Mouse (Mus musculus): ENCODE results near the gene App. TPM values are rescaled to one million over a fixed set of nuclear protein-coding genes. Genes with fewer than 3 reads are reported as not detected.

Gene App
- polyA plus RNA-seq, 1 experiment from 2014 or later, result 297 TPM

GRCm38 (mm10) chr16:84997551-84997950, 176.0 kb downstream of the App start:
- no peaks in the 10 kb centered on the region for H3K9me3 ChIP-seq (ENCODE audit: control insufficient read depth, low read length)
- no peak overlapping the region for H3K27ac ChIP-seq (ENCODE audit: low read length)
- H3K4me3 ChIP-seq (ENCODE audit: low read length), result no peak overlapping the region
- peaks cover 13% of the 10 kb centered on the region for H3K36me3 ChIP-seq (ENCODE audit: control insufficient read depth, insufficient read depth, low read length)
- WGBS, result 41% methylated on average over 3 of the region's 3 CpGs
- H3K27me3 ChIP-seq (ENCODE audit: control insufficient read depth, insufficient read depth, low read depth, low read length), result no peaks in the 10 kb centered on the region
- peaks cover 22% of the 10 kb centered on the region for H3K4me1 ChIP-seq (replicated peaks; ENCODE audit: control insufficient read depth, insufficient read depth, low read length)
- no peak overlapping the region for H3K9ac ChIP-seq (ENCODE audit: low read length)
- no peak for ATAC-seq (ENCODE audit: low read depth)
- H3K4me2 ChIP-seq (ENCODE audit: low read depth, low read length), result no peak overlapping the region

- Histone ChIP-seq H3K27ac (ENCODE audit: low read length) (peak overlapping the region; percentile 90), H3K4me1 (replicated peaks; ENCODE audit: control insufficient read depth, insufficient read depth, low read length) (peaks cover 22% of the 10 kb centered on the region), H3K27me3 (ENCODE audit: control insufficient read depth, insufficient read depth, low read depth, low read length) (no peaks in the 10 kb centered on the region), H3K9me3 (ENCODE audit: control insufficient read depth, low read length) (no peaks in the 10 kb centered on the region), H3K4me2 (ENCODE audit: low read depth, low read length) (no peak overlapping the region), H3K4me3 (ENCODE audit: low read length) (no peak overlapping the region), H3K9ac (ENCODE audit: low read length) (peak overlapping the region; percentile 10; the same call in 1 of the 2 replicates), H3K36me3 (ENCODE audit: control insufficient read depth, insufficient read depth, low read length) (peaks cover 4% of the 10 kb centered on the region; the same call in 1 of the 2 replicates)
- 14% methylated on average over 6 of the region's 6 CpGs for WGBS
- ATAC-seq (ENCODE audit: low read depth), result peak; percentile 94
Measured at GRCm38 (mm10) chr16:84995441-84995867, 178.1 kb downstream of the App start.

GRCm38 (mm10) chr16:84992888-84993287, 180.7 kb downstream of the App start:
- H3K9me3 ChIP-seq (ENCODE audit: control insufficient read depth, low read length), result no peaks in the 10 kb centered on the region
- H3K4me3 ChIP-seq (ENCODE audit: low read length), result no peak overlapping the region
- H3K4me1 ChIP-seq (replicated peaks; ENCODE audit: control insufficient read depth, insufficient read depth, low read length), result peaks cover 28% of the 10 kb centered on the region
- no peak for ATAC-seq (ENCODE audit: low read depth)
- no peak overlapping the region; the same call in 1 of the 2 replicates for H3K27ac ChIP-seq (ENCODE audit: low read length)
- H3K27me3 ChIP-seq (ENCODE audit: control insufficient read depth, insufficient read depth, low read depth, low read length), result no peaks in the 10 kb centered on the region
- WGBS, result 81% methylated on average over 7 of the region's 7 CpGs
- H3K36me3 ChIP-seq (ENCODE audit: control insufficient read depth, insufficient read depth, low read length), result 0 out of 2 replicates have a peak, but pooled peaks cover 2% of the 10 kb centered on the region
- no peak overlapping the region for H3K9ac ChIP-seq (ENCODE audit: low read length)
- no peak overlapping the region for H3K4me2 ChIP-seq (ENCODE audit: low read depth, low read length)

- WGBS, result 82% methylated on average over 4 of the region's 4 CpGs
- 0 out of 2 replicates have a peak, but pooled peaks cover 8% of the 10 kb centered on the region for H3K36me3 ChIP-seq (ENCODE audit: control insufficient read depth, insufficient read depth, low read length)
- ATAC-seq (ENCODE audit: low read depth), result no peak
Measured at GRCm38 (mm10) chr16:84991011-84991410, 182.6 kb downstream of the App start.

GRCm38 (mm10) chr16:84989938-84990337, 183.6 kb downstream of the App start:
- peak; percentile 47 for ATAC-seq (ENCODE audit: low read depth)
- no peak overlapping the region for H3K4me3 ChIP-seq (ENCODE audit: low read length)
- H3K4me2 ChIP-seq (ENCODE audit: low read depth, low read length), result no peak overlapping the region
- no peak overlapping the region; the same call in 1 of the 2 replicates for H3K27ac ChIP-seq (ENCODE audit: low read length)
- H3K36me3 ChIP-seq (ENCODE audit: control insufficient read depth, insufficient read depth, low read length), result 0 out of 2 replicates have a peak, but pooled peaks cover 8% of the 10 kb centered on the region
- no peaks in the 10 kb centered on the region for H3K27me3 ChIP-seq (ENCODE audit: control insufficient read depth, insufficient read depth, low read depth, low read length)
- 52% methylated on average over 6 of the region's 6 CpGs for WGBS
- H3K9me3 ChIP-seq (ENCODE audit: control insufficient read depth, low read length), result no peaks in the 10 kb centered on the region
- H3K9ac ChIP-seq (ENCODE audit: low read length), result no peak overlapping the region
- peaks cover 24% of the 10 kb centered on the region for H3K4me1 ChIP-seq (replicated peaks; ENCODE audit: control insufficient read depth, insufficient read depth, low read length)

More at GRCm38 (mm10) chr16:84991011-84991410, 182.6 kb downstream of the App start:
- Histone ChIP-seq H3K4me1 (replicated peaks; ENCODE audit: control insufficient read depth, insufficient read depth, low read length) (peaks cover 26% of the 10 kb centered on the region), H3K27ac (ENCODE audit: low read length) (no peak overlapping the region), H3K27me3 (ENCODE audit: control insufficient read depth, insufficient read depth, low read depth, low read length) (no peaks in the 10 kb centered on the region), H3K9me3 (ENCODE audit: control insufficient read depth, low read length) (no peaks in the 10 kb centered on the region), H3K4me2 (ENCODE audit: low read depth, low read length) (no peak overlapping the region), H3K4me3 (ENCODE audit: low read length) (no peak overlapping the region), H3K9ac (ENCODE audit: low read length) (no peak overlapping the region)

- WGBS, result 67% methylated on average over 10 of the region's 10 CpGs
- Histone ChIP-seq H3K9me3 (ENCODE audit: control insufficient read depth, low read length) (no peaks in the 10 kb centered on the region), H3K27me3 (ENCODE audit: control insufficient read depth, insufficient read depth, low read depth, low read length) (no peaks in the 10 kb centered on the region), H3K4me3 (ENCODE audit: low read length) (no peak overlapping the region), H3K4me2 (ENCODE audit: low read depth, low read length) (no peak overlapping the region), H3K27ac (ENCODE audit: low read length) (no peak overlapping the region), H3K4me1 (replicated peaks; ENCODE audit: control insufficient read depth, insufficient read depth, low read length) (peaks cover 22% of the 10 kb centered on the region), H3K36me3 (ENCODE audit: control insufficient read depth, insufficient read depth, low read length) (0 out of 2 replicates have a peak, but pooled peaks cover 8% of the 10 kb centered on the region), H3K9ac (ENCODE audit: low read length) (no peak overlapping the region)
- ATAC-seq (ENCODE audit: low read depth), result no peak
Measured at GRCm38 (mm10) chr16:84989476-84989875, 184.1 kb downstream of the App start.

GRCm38 (mm10) chr16:84987724-84988287, 185.8 kb downstream of the App start:
- no peaks in the 10 kb centered on the region for H3K27me3 ChIP-seq (ENCODE audit: control insufficient read depth, insufficient read depth, low read depth, low read length)
- H3K9ac ChIP-seq (ENCODE audit: low read length), result no peak overlapping the region
- no peak overlapping the region for H3K4me2 ChIP-seq (ENCODE audit: low read depth, low read length)
- H3K27ac ChIP-seq (ENCODE audit: low read length), result no peak overlapping the region
- no peak overlapping the region for H3K4me3 ChIP-seq (ENCODE audit: low read length)
- no peak for ATAC-seq (ENCODE audit: low read depth)
- 0 out of 2 replicates have a peak, but pooled peaks cover 8% of the 10 kb centered on the region for H3K36me3 ChIP-seq (ENCODE audit: control insufficient read depth, insufficient read depth, low read length)
- H3K4me1 ChIP-seq (replicated peaks; ENCODE audit: control insufficient read depth, insufficient read depth, low read length), result peaks cover 17% of the 10 kb centered on the region
- WGBS, result 91% methylated on average over 8 of the region's 8 CpGs
- no peaks in the 10 kb centered on the region for H3K9me3 ChIP-seq (ENCODE audit: control insufficient read depth, low read length)

- no peaks in the 10 kb centered on the region for H3K9me3 ChIP-seq (ENCODE audit: control insufficient read depth, low read length)
- no peak overlapping the region for H3K4me3 ChIP-seq (ENCODE audit: low read length)
- 35% methylated on average over 11 of the region's 11 CpGs for WGBS
- H3K4me2 ChIP-seq (ENCODE audit: low read depth, low read length), result no peak overlapping the region
- H3K27ac ChIP-seq (ENCODE audit: low read length), result peak overlapping the region; percentile 81
- H3K9ac ChIP-seq (ENCODE audit: low read length), result no peak overlapping the region
- peak; percentile 32; the same call in 1 of the 2 replicates for ATAC-seq (ENCODE audit: low read depth)
- peaks cover 17% of the 10 kb centered on the region for H3K4me1 ChIP-seq (replicated peaks; ENCODE audit: control insufficient read depth, insufficient read depth, low read length)
- H3K27me3 ChIP-seq (ENCODE audit: control insufficient read depth, insufficient read depth, low read depth, low read length), result no peaks in the 10 kb centered on the region
- 0 out of 2 replicates have a peak, but pooled peaks cover 8% of the 10 kb centered on the region for H3K36me3 ChIP-seq (ENCODE audit: control insufficient read depth, insufficient read depth, low read length)
Measured at GRCm38 (mm10) chr16:84986016-84986631, 187.4 kb downstream of the App start.

- no peaks in the 10 kb centered on the region for H3K27me3 ChIP-seq (ENCODE audit: control insufficient read depth, insufficient read depth, low read depth, low read length)
- peak; percentile 4; the same call in 1 of the 2 replicates for ATAC-seq (ENCODE audit: low read depth)
- H3K36me3 ChIP-seq (ENCODE audit: control insufficient read depth, insufficient read depth, low read length), result 0 out of 2 replicates have a peak, but pooled peaks cover 8% of the 10 kb centered on the region
- peaks cover 17% of the 10 kb centered on the region for H3K4me1 ChIP-seq (replicated peaks; ENCODE audit: control insufficient read depth, insufficient read depth, low read length)
- no peak overlapping the region for H3K4me2 ChIP-seq (ENCODE audit: low read depth, low read length)
- WGBS, result 91% methylated on average over 3 of the region's 3 CpGs
- H3K4me3 ChIP-seq (ENCODE audit: low read length), result no peak overlapping the region
- H3K9me3 ChIP-seq (ENCODE audit: control insufficient read depth, low read length), result no peaks in the 10 kb centered on the region
- no peak overlapping the region for H3K27ac ChIP-seq (ENCODE audit: low read length)
- no peak overlapping the region for H3K9ac ChIP-seq (ENCODE audit: low read length)
Measured at GRCm38 (mm10) chr16:84985340-84985739, 188.2 kb downstream of the App start.
